Mouse (Mus musculus) gastrocnemius, adult 2 months (tissue): ENCODE measurements around the gene Pithd1. TPM values are rescaled to one million over a fixed set of nuclear protein-coding genes. Genes with fewer than 3 reads are reported as not detected.

ENCODE experiments used
- DNase-seq: peaks from one replicate; pipeline ENCODE4 v3.0.0; 2022
- H3K27ac ChIP-seq: fragments of 200-600 bp; 2 replicates; pipeline ENCODE4 v1.8.1; 2022; ENCODE audit warnings: mild to moderate bottlenecking
- H3K4me3 ChIP-seq: fragments of 200-600 bp; 2 replicates; pipeline ENCODE4 v1.8.1; 2022; ENCODE audit warnings: mild to moderate bottlenecking, moderate library complexity
- CTCF ChIP-seq: fragments of 200-600 bp; IDR thresholded peaks from 2 replicates; pipeline ENCODE4 v1.8.1; 2022; ENCODE audit warnings: antibody characterized with exemption, mild to moderate bottlenecking, moderate library complexity
- intact Hi-C: fragments of 180-260 bp; cut with DNase I; formaldehyde crosslinking; loops from one replicate; pipeline ENCODE4 v1.15.1; 2025
- total RNA-seq, 2 experiments: library from RNA; stranded (reverse); gene quantifications; 2 replicates each; pipeline ENCODE4 v1.2.3; 2021

The Pithd1 gene
- total RNA-seq, 2 experiments from 2014 or later: 23.3 to 28.5 TPM

DNA sequence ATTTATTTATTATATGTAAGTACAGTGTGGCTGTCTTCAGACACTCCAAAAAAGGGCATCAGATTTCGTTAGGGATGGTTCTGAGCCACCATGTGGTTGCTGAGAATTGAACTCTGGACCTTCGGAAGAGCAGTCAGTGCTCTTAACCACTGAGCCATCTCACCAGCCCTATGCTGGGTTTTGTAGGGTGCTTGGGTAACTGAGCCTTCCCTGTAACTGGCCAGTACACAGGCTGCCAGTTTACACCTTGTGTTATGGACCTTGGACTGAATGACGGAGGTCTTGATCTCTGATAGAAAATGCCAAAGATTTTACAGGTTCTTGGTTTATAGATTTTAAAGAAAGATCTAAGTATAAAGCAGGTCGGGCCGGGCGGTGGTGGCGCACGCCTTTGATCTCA, 56.8 kb downstream of the Pithd1 start:
- intact Hi-C loops: loop anchor here (5.0 kb wide), 1 partner anchor 38 kb away; no protein-coding TSS in a partner anchor
- no peak for DNase-seq
- TF ChIP-seq CTCF: no peak
- no peak overlapping the region for H3K4me3 ChIP-seq
- no peak overlapping the region for H3K27ac ChIP-seq

DNA sequence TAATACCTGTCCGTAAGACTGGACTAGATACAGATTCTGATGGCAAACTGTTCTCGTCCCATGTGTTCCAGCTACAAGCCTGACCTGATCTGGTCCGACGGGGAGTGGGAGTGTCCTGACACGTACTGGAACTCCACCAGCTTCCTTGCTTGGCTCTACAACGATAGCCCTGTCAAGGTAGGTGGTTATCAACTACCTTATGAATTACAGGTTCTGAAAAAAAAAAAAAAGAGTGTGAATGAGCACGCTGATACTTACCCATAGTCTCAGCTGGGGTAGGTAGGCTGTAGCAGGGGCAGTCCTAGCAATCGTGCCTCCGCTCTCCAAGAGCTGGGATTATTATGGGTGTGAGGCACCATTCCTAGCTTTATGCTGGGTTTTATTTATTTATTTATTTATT, 57.2 kb downstream of the Pithd1 start:
- intact Hi-C loops: loop anchor here (5.0 kb wide), 1 partner anchor 38 kb away; no protein-coding TSS in a partner anchor
- no peak for TF ChIP-seq CTCF
- H3K4me3 ChIP-seq: no peak overlapping the region
- DNase-seq: no peak
- H3K27ac ChIP-seq: no peak overlapping the region

DNA sequence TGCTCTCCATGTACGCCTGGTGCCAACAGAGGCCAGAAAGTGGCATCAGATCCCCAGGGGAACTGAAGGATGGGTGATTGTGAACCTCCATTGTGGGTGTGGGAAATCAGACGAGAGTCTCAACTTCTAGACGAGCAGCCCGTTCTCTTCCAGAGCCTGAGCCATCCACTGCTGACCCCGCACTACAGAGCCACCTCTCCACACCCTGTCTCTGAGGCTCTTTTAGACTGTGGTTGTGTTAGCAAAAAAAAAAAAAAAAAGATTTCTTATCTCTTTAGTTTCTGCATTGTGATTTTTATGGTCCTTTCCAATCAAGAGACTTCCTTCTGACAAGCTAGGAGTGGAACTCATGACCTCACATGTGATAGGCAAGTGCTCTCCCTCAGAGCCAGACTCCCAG, 57.7 kb downstream of the Pithd1 start:
- no peak overlapping the region for H3K4me3 ChIP-seq
- no peak overlapping the region for H3K27ac ChIP-seq
- TF ChIP-seq CTCF: no peak
- no peak for DNase-seq
- intact Hi-C loops: no loop called here

DNA sequence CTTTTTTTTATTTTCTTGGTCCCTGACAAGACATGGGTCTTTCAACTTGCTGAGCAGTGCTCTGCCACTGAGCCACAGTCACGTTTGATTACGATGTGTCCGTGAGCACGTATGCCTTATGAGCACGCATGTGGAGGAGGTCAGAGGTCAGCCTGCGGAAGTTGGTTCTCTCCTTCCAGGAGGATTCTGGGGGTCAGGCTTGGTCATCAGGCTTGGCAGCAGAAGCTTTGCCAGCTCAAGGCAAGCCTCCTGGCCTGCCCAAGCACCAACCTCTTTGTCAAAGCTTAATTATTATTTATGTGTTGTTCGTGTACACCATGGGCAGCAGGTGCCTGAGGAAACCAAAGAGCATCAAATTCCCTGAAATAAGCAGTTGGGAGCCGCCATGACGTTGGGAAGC, 58.7 kb downstream of the Pithd1 start:
- intact Hi-C loops: no loop called here
- TF ChIP-seq CTCF: no peak
- H3K27ac ChIP-seq: no peak overlapping the region
- no peak overlapping the region for H3K4me3 ChIP-seq
- DNase-seq: no peak

DNA sequence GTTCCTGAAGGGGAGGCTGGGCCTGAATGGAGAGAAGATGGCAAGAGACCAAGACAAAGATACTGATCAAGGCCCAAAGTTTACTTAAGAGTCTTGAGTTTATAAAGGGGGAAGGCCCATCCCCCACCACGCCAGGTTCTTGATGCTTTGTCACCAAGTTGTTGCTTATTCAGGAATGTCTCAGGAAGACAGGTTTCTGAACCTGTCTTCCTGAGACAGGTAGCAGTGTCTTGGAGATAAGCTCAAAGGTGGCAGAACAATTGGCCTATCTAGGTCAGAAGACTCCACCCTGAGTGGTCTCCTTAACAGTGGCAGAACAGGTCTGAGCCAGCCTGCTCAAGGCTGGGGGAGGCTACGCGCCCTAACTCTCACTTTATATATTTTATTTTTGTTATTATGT, 60.2 kb downstream of the Pithd1 start:
- Histone ChIP-seq H3K4me3 (no peak overlapping the region), H3K27ac (no peak overlapping the region)
- no peak for DNase-seq
- intact Hi-C loops: no loop called here
- no peak for TF ChIP-seq CTCF

DNA sequence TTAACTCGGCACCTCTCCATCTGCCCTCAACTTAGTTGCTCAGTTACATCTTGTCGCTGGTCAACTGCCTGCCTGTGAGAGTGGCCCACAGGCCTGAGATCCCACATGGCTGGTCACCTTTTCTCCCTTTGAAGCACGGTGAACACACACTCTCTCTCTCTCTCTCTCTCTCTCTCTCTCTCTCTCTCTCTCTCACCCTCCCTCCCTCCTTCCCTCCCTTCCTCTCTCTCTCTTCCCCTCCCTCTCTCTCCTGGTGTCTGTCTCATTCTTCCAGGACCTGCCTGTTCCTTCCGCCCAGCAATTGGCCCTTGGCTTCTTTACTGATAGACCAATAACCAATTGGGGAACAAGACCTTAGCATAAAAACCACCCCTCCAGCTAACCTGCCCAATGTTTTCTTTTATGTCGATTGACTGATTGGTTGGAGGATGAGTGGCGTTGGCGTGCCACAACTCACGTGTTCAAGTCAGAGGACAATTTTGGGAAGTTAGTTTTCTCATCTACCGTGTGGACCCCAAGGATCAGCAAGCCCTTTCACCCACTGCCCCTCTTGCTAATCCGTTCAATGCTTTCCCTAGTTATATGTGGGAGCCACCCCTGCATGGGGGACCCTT, 60.8 kb downstream of the Pithd1 start:
- Histone ChIP-seq H3K27ac (no peak overlapping the region), H3K4me3 (no peak overlapping the region)
- TF ChIP-seq CTCF: no peak
- DNase-seq: no peak
- intact Hi-C loops: no loop called here

Other genes starting within 250 kb of the Pithd1 start
- gene Myom3, start 227.5 kb downstream of the Pithd1 start, total RNA-seq: 100 to 1,000 TPM in 1 of 2 experiments, 10 to 100 TPM in 1; 31.1 to 100 TPM
- gene Srsf10, start 131.5 kb downstream of the Pithd1 start, total RNA-seq: 10 to 100 TPM; 27.2 to 30.6 TPM
- gene Pnrc2, start 113.4 kb downstream of the Pithd1 start, total RNA-seq: 10 to 100 TPM; 36.7 to 44.8 TPM
- gene Cnr2, start 91.9 kb downstream of the Pithd1 start, total RNA-seq: under 1 TPM; 0.10 to 0.11 TPM
- gene Fuca1, start 66.5 kb downstream of the Pithd1 start, total RNA-seq: 10 to 100 TPM; 17.0 to 23.0 TPM
- 10 to 100 TPM; 31.7 to 43.4 TPM for gene Hmgcl, start 40.8 kb downstream of the Pithd1 start, total RNA-seq
- under 1 TPM in 1 of 2 experiments, not detected in 1; 0.47 TPM for gene Gale, start 23.5 kb downstream of the Pithd1 start, total RNA-seq
- 10 to 100 TPM; 25.6 to 30.4 TPM for gene Lypla2, start 14.6 kb downstream of the Pithd1 start, total RNA-seq
- 10 to 100 TPM; 58.9 to 63.4 TPM for gene Eloa, start 34.5 kb upstream of the Pithd1 start, total RNA-seq
- gene Rpl11, start 66.2 kb upstream of the Pithd1 start, total RNA-seq: 100 to 1,000 TPM; 215 to 256 TPM
- 10 to 100 TPM; 11.3 to 21.9 TPM for gene Id3, start 156.2 kb upstream of the Pithd1 start, total RNA-seq
- 1 to 10 TPM in 1 of 2 experiments, under 1 TPM in 1; 0.48 to 1.1 TPM for gene E2f2, start 185.1 kb upstream of the Pithd1 start, total RNA-seq
- 1 to 10 TPM; 1.5 to 2.5 TPM for gene Asap3, start 219.1 kb upstream of the Pithd1 start, total RNA-seq